Mouse (Mus musculus): ENCODE data around the gene Coro1b. TPM values are rescaled to one million over a fixed set of nuclear protein-coding genes. Genes with fewer than 3 reads are reported as not detected.

Gene Coro1b
- polyA plus RNA-seq, 1 experiment = 240 TPM

GRCm38 (mm10) chr19:4201291-4201909, 53.0 kb downstream of the Coro1b start, which contains the start of gene Rad9a:
TSS of gene Rad9a (minus strand) at chr19:4201662.
- H3K27me3 ChIP-seq (ENCODE audit: control insufficient read depth, insufficient read depth, low read length) = no peaks in the 10 kb centered on the region
- peak within 1 kb of the TSS; percentile 74 for H3K4me3 ChIP-seq (replicated peaks; ENCODE audit: insufficient read depth, low read depth, low read length)
- DNase-seq = peak; percentile 95 to 97
- under 1% methylated on average over 34 of the region's 34 CpGs for WGBS
- TF ChIP-seq POLR2A (IDR thresholded peaks at IDR 0.05; ENCODE audit: borderline replicate concordance, insufficient read depth, low read length) = peak; percentile 97
- no peak for TF ChIP-seq CTCF (IDR thresholded peaks at IDR 0.05; ENCODE audit: borderline replicate concordance, insufficient read depth, low read depth, low read length)
- H3K4me1 ChIP-seq (ENCODE audit: control insufficient read depth, insufficient read depth, low read length) = peaks cover 17% of the 10 kb centered on the region
- H3K27ac ChIP-seq (ENCODE audit: insufficient read depth, low read length) = peak within 1 kb of the TSS; percentile 58

GRCm38 (mm10) chr19:4202149-4202548, 53.7 kb downstream of the Coro1b start:
- peak overlapping the region; percentile 58 for H3K27ac ChIP-seq (ENCODE audit: insufficient read depth, low read length)
- no peak for DNase-seq
- H3K4me3 ChIP-seq (replicated peaks; ENCODE audit: insufficient read depth, low read depth, low read length) = peak overlapping the region; percentile 74
- peaks cover 10% of the 10 kb centered on the region for H3K4me1 ChIP-seq (ENCODE audit: control insufficient read depth, insufficient read depth, low read length)
- no peak for TF ChIP-seq CTCF (IDR thresholded peaks at IDR 0.05; ENCODE audit: borderline replicate concordance, insufficient read depth, low read depth, low read length)
- TF ChIP-seq POLR2A (IDR thresholded peaks at IDR 0.05; ENCODE audit: borderline replicate concordance, insufficient read depth, low read length) = no peak
- H3K27me3 ChIP-seq (ENCODE audit: control insufficient read depth, insufficient read depth, low read length) = no peaks in the 10 kb centered on the region
- 29% methylated on average over 7 of the region's 7 CpGs for WGBS

- Histone ChIP-seq H3K4me1 (ENCODE audit: control insufficient read depth, insufficient read depth, low read length) (peaks cover 7% of the 10 kb centered on the region), H3K27ac (ENCODE audit: insufficient read depth, low read length) (no peak overlapping the region), H3K4me3 (replicated peaks; ENCODE audit: insufficient read depth, low read depth, low read length) (no peak overlapping the region), H3K27me3 (ENCODE audit: control insufficient read depth, insufficient read depth, low read length) (no peaks in the 10 kb centered on the region)
- no peak for DNase-seq
- no peak for TF ChIP-seq CTCF (IDR thresholded peaks at IDR 0.05; ENCODE audit: borderline replicate concordance, insufficient read depth, low read depth, low read length)
- TF ChIP-seq POLR2A (IDR thresholded peaks at IDR 0.05; ENCODE audit: borderline replicate concordance, insufficient read depth, low read length) = no peak
- WGBS = 64% methylated on average over 3 of the region's 3 CpGs
Observed at GRCm38 (mm10) chr19:4203148-4203547, 54.7 kb downstream of the Coro1b start.

Other genes starting within 250 kb of the Coro1b start
- gene Tcirg1, start 241.5 kb upstream of the Coro1b start, polyA plus RNA-seq (2012; rRNA removed) = 29.9 and 32.3 TPM in 2 replicates
- 363 and 369 TPM in 2 replicates for gene Ndufs8, start 235.8 kb upstream of the Coro1b start, polyA plus RNA-seq (2012; rRNA removed)
- gene Aldh3b1, start 218.8 kb upstream of the Coro1b start, polyA plus RNA-seq (2012; rRNA removed) = 7.0 and 8.0 TPM in 2 replicates
- 14.3 and 14.5 TPM in 2 replicates for gene Unc93b1, start 213.4 kb upstream of the Coro1b start, polyA plus RNA-seq (2012; rRNA removed)
- gene Aldh3b3, start 190.0 kb upstream of the Coro1b start, polyA plus RNA-seq (2012; rRNA removed) = 0.11 and 0.21 TPM in 2 replicates
- 0.32 and 0.36 TPM in 2 replicates for gene Aldh3b2, start 176.3 kb upstream of the Coro1b start, polyA plus RNA-seq (2012; rRNA removed)
- gene Acy3, start 162.0 kb upstream of the Coro1b start, polyA plus RNA-seq (2012; rRNA removed) = 9.7 and 10.8 TPM in 2 replicates
- gene Tbx10, start 155.9 kb upstream of the Coro1b start, polyA plus RNA-seq (2012; rRNA removed) = 0.08 and 0.33 TPM in 2 replicates
- 8.4 and 9.4 TPM in 2 replicates for gene Nudt8, start 148.0 kb upstream of the Coro1b start, polyA plus RNA-seq (2012; rRNA removed)
- gene Gm49405, start 148.0 kb upstream of the Coro1b start, polyA plus RNA-seq (2012; rRNA removed) = 4.8 and 5.5 TPM in 2 replicates
- 15.8 and 19.9 TPM in 2 replicates for gene Doc2g, start 145.3 kb upstream of the Coro1b start, polyA plus RNA-seq (2012; rRNA removed)
- gene Ndufv1, start 135.8 kb upstream of the Coro1b start, polyA plus RNA-seq (2012; rRNA removed) = 331 and 332 TPM in 2 replicates
- 517 and 561 TPM in 2 replicates for gene Gstp1, start 110.6 kb upstream of the Coro1b start, polyA plus RNA-seq (2012; rRNA removed)
- gene Gstp2, start 102.6 kb upstream of the Coro1b start, polyA plus RNA-seq (2012; rRNA removed) = 8.0 and 10.0 TPM in 2 replicates
- not detected in 2 replicates for gene Gstp3, start 89.0 kb upstream of the Coro1b start, polyA plus RNA-seq (2012; rRNA removed)
- 5.5 and 8.0 TPM in 2 replicates for gene Cabp2, start 67.0 kb upstream of the Coro1b start, polyA plus RNA-seq (2012; rRNA removed)
- gene Cdk2ap2, start 51.4 kb upstream of the Coro1b start, polyA plus RNA-seq (2012; rRNA removed) = 88.7 and 97.0 TPM in 2 replicates
- 568 and 602 TPM in 2 replicates for gene Pitpnm1, start 48.6 kb upstream of the Coro1b start, polyA plus RNA-seq (2012; rRNA removed)
- gene Aip, start 22.8 kb upstream of the Coro1b start, polyA plus RNA-seq (2012; rRNA removed) = 207 and 209 TPM in 2 replicates
- 0.11 and 0.13 TPM in 2 replicates for gene Gpr152, start 8.8 kb upstream of the Coro1b start, polyA plus RNA-seq (2012; rRNA removed)
- gene Cabp4, start 4.6 kb upstream of the Coro1b start, polyA plus RNA-seq (2012; rRNA removed) = 0.06 and 0.16 TPM in 2 replicates
- 0.98 and 1.2 TPM in 2 replicates for gene Ptprcap, start 5.0 kb downstream of the Coro1b start, polyA plus RNA-seq (2012; rRNA removed)
- 93.6 and 95.0 TPM in 2 replicates for gene Rps6kb2, start 14.7 kb downstream of the Coro1b start, polyA plus RNA-seq (2012; rRNA removed)
- 25.8 and 31.2 TPM in 2 replicates for gene Carns1, start 26.9 kb downstream of the Coro1b start, polyA plus RNA-seq (2012; rRNA removed)
- 1.1 and 1.4 TPM in 2 replicates for gene Tbc1d10c, start 42.7 kb downstream of the Coro1b start, polyA plus RNA-seq (2012; rRNA removed)
- 316 and 348 TPM in 2 replicates for gene Ppp1ca, start 43.4 kb downstream of the Coro1b start, polyA plus RNA-seq (2012; rRNA removed)
- gene Rad9a, start 53.0 kb downstream of the Coro1b start, polyA plus RNA-seq (2012; rRNA removed) = 31.9 and 37.6 TPM in 2 replicates
- gene Clcf1, start 65.6 kb downstream of the Coro1b start, polyA plus RNA-seq (2012; rRNA removed) = 4.3 and 5.0 TPM in 2 replicates
- gene AC109138.7, start 65.7 kb downstream of the Coro1b start, polyA plus RNA-seq (2012; rRNA removed) = 0.77 TPM in 1 of 2 replicates, not detected in the other
- gene Pold4, start 83.3 kb downstream of the Coro1b start, polyA plus RNA-seq (2012; rRNA removed) = 39.3 and 40.1 TPM in 2 replicates
- 139 and 151 TPM in 2 replicates for gene Ssh3, start 120.6 kb downstream of the Coro1b start, polyA plus RNA-seq (2012; rRNA removed)
- 74.3 and 76.1 TPM in 2 replicates for gene Ankrd13d, start 134.5 kb downstream of the Coro1b start, polyA plus RNA-seq (2012; rRNA removed)
- gene Grk2, start 157.6 kb downstream of the Coro1b start, polyA plus RNA-seq (2012; rRNA removed) = 226 and 239 TPM in 2 replicates
- gene Kdm2a, start 249.7 kb downstream of the Coro1b start, polyA plus RNA-seq (2012; rRNA removed) = 87.1 and 90.4 TPM in 2 replicates

All from cerebellum, adult 2 months (tissue).